Mouse (Mus musculus) limb, embryonic 14.5 days (tissue): ENCODE results near the gene Slc26a10. TPM values are rescaled to one million over a fixed set of nuclear protein-coding genes. Genes with fewer than 3 reads are reported as not detected.
"Not testable (repeated sequence)": the region's sequence is repeated elsewhere in the genome, so short reads cannot be mapped to it uniquely, and the experiment has no call there.

Experiments used
- ATAC-seq: fragments of 200-750 bp; cut with Nextera tagmentation; 2 replicates; pipeline ENCODE4 v1.8.0; 2017; ENCODE audit warnings: low read depth, moderate number of reproducible peaks, moderate TSS enrichment; ENCODE audit not compliant: low FRiP score
- DNase-seq: peaks from one replicate; pipeline ENCODE4 v3.0.0-alpha.2; 2015; ENCODE audit warnings: low spot score
- H3K27ac ChIP-seq: fragments of 300-500 bp; sonication (generic); replicated peaks from 2 replicates; pipeline ENCODE4 v1.5.1; 2014; ENCODE audit warnings: low read depth, mild to moderate bottlenecking, low read length, moderate library complexity, mixed read lengths
- H3K27me3 ChIP-seq: fragments of 300-500 bp; sonication (generic); 2 replicates; pipeline ENCODE4 v1.6.1; 2014; ENCODE audit warnings: low read length, mixed read lengths; ENCODE audit not compliant: control insufficient read depth, insufficient read depth
- H3K36me3 ChIP-seq: fragments of 300-500 bp; sonication (generic); 2 replicates; pipeline ENCODE4 v1.6.1; 2014; ENCODE audit warnings: mild to moderate bottlenecking, low read length, moderate library complexity, mixed read lengths; ENCODE audit not compliant: control insufficient read depth, insufficient read depth
- H3K4me1 ChIP-seq: fragments of 300-500 bp; sonication (generic); 2 replicates; pipeline ENCODE4 v1.6.1; 2014; ENCODE audit warnings: antibody characterized with exemption, low read length, mixed read lengths; ENCODE audit not compliant: control insufficient read depth, insufficient read depth
- H3K4me2 ChIP-seq: fragments of 300-500 bp; sonication (generic); replicated peaks from 2 replicates; pipeline ENCODE4 v1.6.1; 2014; ENCODE audit warnings: low read depth, mild to moderate bottlenecking, low read length, moderate library complexity; ENCODE audit not compliant: severe bottlenecking
- H3K4me3 ChIP-seq: fragments of 300-500 bp; sonication (generic); replicated peaks from 2 replicates; pipeline ENCODE4 v1.5.1; 2014; ENCODE audit warnings: low read length
- H3K9ac ChIP-seq: fragments of 300-500 bp; sonication (generic); 2 replicates; pipeline ENCODE4 v1.6.1; 2014; ENCODE audit warnings: mild to moderate bottlenecking, low read depth, low read length, moderate library complexity; ENCODE audit not compliant: severe bottlenecking
- H3K9me3 ChIP-seq: fragments of 300-500 bp; sonication (generic); 2 replicates; pipeline ENCODE4 v1.6.1; 2016; ENCODE audit warnings: low read length; ENCODE audit not compliant: control insufficient read depth
- POLR2A ChIP-seq: fragments of 200-500 bp; IDR thresholded peaks from 2 replicates; pipeline ENCODE4 v1.8.0; 2012; ENCODE audit warnings: inconsistent platforms, mild to moderate bottlenecking, moderate library complexity, borderline replicate concordance; ENCODE audit not compliant: insufficient read depth, insufficient read length; ENCODE audit errors: extremely low read depth
- WGBS: fragments of 180-500 bp; shearing (Covaris S2); extraction: QIAGEN DNeasy Blood & Tissue Kit; methylation state at CpG from one replicate; pipeline ENCODE4 v1.1.7; 2014; 5-methylcytosine and 5-hydroxymethylcytosine counted together
- polyA plus RNA-seq, 2 experiments: library from polyadenylated mRNA; depleted of rRNA in 1 of 2; stranded (reverse) in 1 of 2; unstranded in 1 of 2; fragments of >200 nt; fragmentation: Nextera tagmentation in 1 of 2; extraction: Ambion mirVana in 1 of 2; gene quantifications; 2 replicates each; pipeline versions ENCODE4 v1.2.1 to v1.2.3; 2012 to 2014

Slc26a10 gene
- polyA plus RNA-seq, 2 experiments = 0.81 to 2.9 TPM

GRCm38 (mm10) chr10:127195328-127196129, 15.1 kb upstream of the Slc26a10 start, which contains the start of gene Dtx3:
Dtx3 (minus strand) TSS chr10:127195728.
- no peaks in the 10 kb centered on the region for H3K27me3 ChIP-seq
- 0 out of 2 replicates have a peak, but pooled peaks have one; percentile 20 for TF ChIP-seq POLR2A
- WGBS = under 1% methylated on average over 22 of the region's 47 CpGs
- H3K4me3 ChIP-seq = peak within 1 kb of the TSS; percentile 90
- peaks cover 21% of the 10 kb centered on the region for H3K4me1 ChIP-seq
- H3K36me3 ChIP-seq = peaks cover 55% of the 10 kb centered on the region
- DNase-seq = no peak
- peak; percentile 66 for ATAC-seq
- H3K9ac ChIP-seq = peak within 1 kb of the TSS; percentile 93
- peak within 1 kb of the TSS; percentile 73 for H3K4me2 ChIP-seq
- H3K27ac ChIP-seq = peak within 1 kb of the TSS; percentile 93
- H3K9me3 ChIP-seq = no peaks in the 10 kb centered on the region

- Histone ChIP-seq H3K4me3 (peak overlapping the region; percentile 90), H3K9me3 (no peaks in the 10 kb centered on the region), H3K36me3 (peaks cover 48% of the 10 kb centered on the region), H3K27me3 (no peaks in the 10 kb centered on the region), H3K27ac (peak overlapping the region; percentile 93), H3K9ac (peak overlapping the region; percentile 93), H3K4me2 (peak overlapping the region; percentile 73), H3K4me1 (peaks cover 29% of the 10 kb centered on the region)
- ATAC-seq = 0 out of 2 replicates have a peak, but pooled peaks have one; percentile 1
- 12% methylated on average over 22 of the region's 22 CpGs for WGBS
- DNase-seq = no peak
- no peak for TF ChIP-seq POLR2A
Observed at GRCm38 (mm10) chr10:127194428-127195327, 14.2 kb upstream of the Slc26a10 start.

GRCm38 (mm10) chr10:127193011-127193410, 12.6 kb upstream of the Slc26a10 start:
- H3K9me3 ChIP-seq = no peaks in the 10 kb centered on the region
- 74% methylated on average over 9 of the region's 9 CpGs for WGBS
- peaks cover 29% of the 10 kb centered on the region for H3K4me1 ChIP-seq
- H3K27ac ChIP-seq = no peak overlapping the region
- DNase-seq = no peak
- no peak for ATAC-seq
- no peak overlapping the region for H3K4me2 ChIP-seq
- H3K9ac ChIP-seq = no peak overlapping the region
- H3K4me3 ChIP-seq = no peak overlapping the region
- TF ChIP-seq POLR2A = no peak
- peaks cover 31% of the 10 kb centered on the region for H3K36me3 ChIP-seq
- no peaks in the 10 kb centered on the region for H3K27me3 ChIP-seq

GRCm38 (mm10) chr10:127192057-127192328, 11.5 kb upstream of the Slc26a10 start:
- H3K27ac ChIP-seq, H3K9ac ChIP-seq, H3K27me3 ChIP-seq, DNase-seq, H3K4me3 ChIP-seq, ATAC-seq, H3K4me2 ChIP-seq, H3K9me3 ChIP-seq: not testable (repeated sequence)
- Histone ChIP-seq H3K36me3 (peaks cover 29% of the 10 kb centered on the region), H3K4me1 (peaks cover 34% of the 10 kb centered on the region)
- WGBS = 65% methylated on average over 1 of the region's 1 CpGs

- peaks cover 30% of the 10 kb centered on the region for H3K4me1 ChIP-seq
- H3K36me3 ChIP-seq = peaks cover 35% of the 10 kb centered on the region
- H3K27me3 ChIP-seq = no peaks in the 10 kb centered on the region
- H3K4me3 ChIP-seq = no peak overlapping the region
- H3K9ac ChIP-seq = no peak overlapping the region
- no peak for TF ChIP-seq POLR2A
- no peak overlapping the region for H3K4me2 ChIP-seq
- DNase-seq (no peak), ATAC-seq (no peak)
- no peaks in the 10 kb centered on the region for H3K9me3 ChIP-seq
- H3K27ac ChIP-seq = no peak overlapping the region
- WGBS = 82% methylated on average over 19 of the region's 19 CpGs
Observed at GRCm38 (mm10) chr10:127191191-127192056, 11.0 kb upstream of the Slc26a10 start.
